Mouse (Mus musculus) midbrain, embryonic 14.5 days (tissue): ENCODE measurements around the gene Creg2. TPM values are rescaled to one million over a fixed set of nuclear protein-coding genes. Genes with fewer than 3 reads are reported as not detected.
"Not testable (repeated sequence)": the region's sequence is repeated elsewhere in the genome, so short reads cannot be mapped to it uniquely, and the experiment has no call there.

ENCODE experiments used
- ATAC-seq: fragments of 200-750 bp; cut with Nextera tagmentation; 2 replicates; pipeline ENCODE4 v1.8.0; 2017; ENCODE audit warnings: moderate number of reproducible peaks, moderate library complexity; ENCODE audit not compliant: low FRiP score, low TSS enrichment
- DNase-seq: peaks from one replicate; pipeline ENCODE4 v3.0.0-alpha.2; 2015
- H3K27ac ChIP-seq: fragments of 300-500 bp; sonication (generic); replicated peaks from 2 replicates; pipeline ENCODE4 v1.5.1; 2014; ENCODE audit warnings: mild to moderate bottlenecking, low read depth, low read length, moderate library complexity
- H3K27me3 ChIP-seq: fragments of 300-500 bp; sonication (generic); 2 replicates; pipeline ENCODE4 v1.6.1; 2014; ENCODE audit warnings: low read length, control low read depth, mixed read lengths; ENCODE audit not compliant: control insufficient read depth, insufficient read depth
- H3K36me3 ChIP-seq: fragments of 300-500 bp; sonication (generic); 2 replicates; pipeline ENCODE4 v1.6.1; 2014; ENCODE audit warnings: low read length, control low read depth; ENCODE audit not compliant: control insufficient read depth, insufficient read depth
- H3K4me1 ChIP-seq: fragments of 300-500 bp; sonication (generic); 2 replicates; pipeline ENCODE4 v1.6.1; 2014; ENCODE audit warnings: mild to moderate bottlenecking, antibody characterized with exemption, low read length, control low read depth; ENCODE audit not compliant: control insufficient read depth, insufficient read depth
- H3K4me2 ChIP-seq: fragments of 300-500 bp; sonication (generic); 2 replicates; pipeline ENCODE4 v1.6.1; 2014; ENCODE audit warnings: mild to moderate bottlenecking, low read length, moderate library complexity
- H3K4me3 ChIP-seq: fragments of 300-500 bp; sonication (generic); replicated peaks from 2 replicates; pipeline ENCODE4 v1.5.1; 2014; ENCODE audit warnings: low read depth, low read length
- H3K9ac ChIP-seq: fragments of 300-500 bp; sonication (generic); replicated peaks from 2 replicates; pipeline ENCODE4 v1.6.1; 2014; ENCODE audit warnings: mild to moderate bottlenecking, low read length, moderate library complexity
- H3K9me3 ChIP-seq: fragments of 300-500 bp; sonication (generic); 2 replicates; pipeline ENCODE4 v1.6.1; 2016; ENCODE audit warnings: low read length, control low read depth, mixed read lengths; ENCODE audit not compliant: control insufficient read depth
- WGBS: fragments of 180-500 bp; shearing (Covaris S2); extraction: QIAGEN DNeasy Blood & Tissue Kit; methylation state at CpG from one replicate; pipeline ENCODE4 v1.1.7; 2014; 5-methylcytosine and 5-hydroxymethylcytosine counted together
- polyA plus RNA-seq: library from polyadenylated mRNA; unstranded; fragments of >200 nt; fragmentation: Nextera tagmentation; extraction: Ambion mirVana; gene quantifications from 2 replicates; pipeline ENCODE4 v1.2.1, GENCODE M21; 2014

The Creg2 gene
- polyA plus RNA-seq, 1 experiment from 2014 or later, result 4.2 TPM

- not testable (repeated sequence) for H3K4me3 ChIP-seq, H3K36me3 ChIP-seq, H3K4me2 ChIP-seq, H3K27ac ChIP-seq, H3K4me1 ChIP-seq, H3K9me3 ChIP-seq, H3K27me3 ChIP-seq, ATAC-seq, H3K9ac ChIP-seq, DNase-seq
- WGBS, result 94% methylated on average over 9 of the region's 9 CpGs
These were observed 54.1 kb downstream of the Creg2 start for GRCm38 (mm10) chr1:39597135-39597534.

- Histone ChIP-seq H3K4me3 (no peak overlapping the region), H3K4me2 (no peak overlapping the region), H3K9ac (no peak overlapping the region), H3K27me3 (no peaks in the 10 kb centered on the region), H3K36me3 (no peaks in the 10 kb centered on the region), H3K27ac (no peak overlapping the region), H3K9me3 (no peaks in the 10 kb centered on the region), H3K4me1 (no peaks in the 10 kb centered on the region)
- DNase-seq (no peak), ATAC-seq (no peak)
- 87% methylated on average over 10 of the region's 10 CpGs for whole genome bisulfite sequencing
These were observed 57.4 kb downstream of the Creg2 start for GRCm38 (mm10) chr1:39593836-39594235.

- DNase-seq, result no peak
- H3K27me3 ChIP-seq, result no peaks in the 10 kb centered on the region
- H3K27ac ChIP-seq, result no peak overlapping the region
- no peak overlapping the region for H3K4me2 ChIP-seq
- WGBS, result 81% methylated on average over 4 of the region's 4 CpGs
- no peak for ATAC-seq
- no peaks in the 10 kb centered on the region for H3K4me1 ChIP-seq
- H3K9me3 ChIP-seq, result no peaks in the 10 kb centered on the region
- no peak overlapping the region for H3K4me3 ChIP-seq
- no peaks in the 10 kb centered on the region for H3K36me3 ChIP-seq
- no peak overlapping the region for H3K9ac ChIP-seq
These were observed 59.2 kb downstream of the Creg2 start for GRCm38 (mm10) chr1:39592090-39592489.

- not testable (repeated sequence) for ATAC-seq, H3K4me1 ChIP-seq, H3K36me3 ChIP-seq, H3K4me2 ChIP-seq, H3K4me3 ChIP-seq, H3K9me3 ChIP-seq, H3K9ac ChIP-seq, DNase-seq, H3K27ac ChIP-seq, H3K27me3 ChIP-seq
- 76% methylated on average over 1 of the region's 1 CpGs for WGBS
These were observed 59.7 kb downstream of the Creg2 start for GRCm38 (mm10) chr1:39591557-39591956.

GRCm38 (mm10) chr1:39590193-39590592, 61.1 kb downstream of the Creg2 start:
- Histone ChIP-seq H3K4me3 (no peak overlapping the region), H3K9me3 (no peaks in the 10 kb centered on the region), H3K9ac (no peak overlapping the region), H3K4me1 (no peaks in the 10 kb centered on the region), H3K27ac (no peak overlapping the region), H3K27me3 (no peaks in the 10 kb centered on the region), H3K36me3 (no peaks in the 10 kb centered on the region), H3K4me2 (no peak overlapping the region)
- ATAC-seq (no peak), DNase-seq (no peak)
- WGBS, result 94% methylated on average over 5 of the region's 5 CpGs

- WGBS, result 88% methylated on average over 9 of the region's 9 CpGs
- no peak for DNase-seq
- no peak for ATAC-seq
- Histone ChIP-seq H3K36me3 (no peaks in the 10 kb centered on the region), H3K27me3 (no peaks in the 10 kb centered on the region), H3K9ac (no peak overlapping the region), H3K27ac (no peak overlapping the region), H3K4me1 (no peaks in the 10 kb centered on the region), H3K9me3 (no peaks in the 10 kb centered on the region), H3K4me3 (no peak overlapping the region), H3K4me2 (no peak overlapping the region)
These were observed 65.9 kb downstream of the Creg2 start for GRCm38 (mm10) chr1:39585416-39585815.

- H3K36me3 ChIP-seq, result no peaks in the 10 kb centered on the region
- no peaks in the 10 kb centered on the region for H3K27me3 ChIP-seq
- H3K27ac ChIP-seq, result no peak overlapping the region
- ATAC-seq, result no peak
- H3K4me1 ChIP-seq, result no peaks in the 10 kb centered on the region
- H3K9me3 ChIP-seq, result no peaks in the 10 kb centered on the region
- 90% methylated on average over 9 of the region's 9 CpGs for WGBS
- H3K4me3 ChIP-seq, result no peak overlapping the region
- no peak overlapping the region for H3K4me2 ChIP-seq
- H3K9ac ChIP-seq, result no peak overlapping the region
- DNase-seq, result no peak
These were observed 68.1 kb downstream of the Creg2 start for GRCm38 (mm10) chr1:39583173-39583572.

- no peaks in the 10 kb centered on the region for H3K36me3 ChIP-seq
- H3K9me3 ChIP-seq, result no peaks in the 10 kb centered on the region
- H3K4me3 ChIP-seq, result no peak overlapping the region
- no peaks in the 10 kb centered on the region for H3K4me1 ChIP-seq
- H3K27ac ChIP-seq, result no peak overlapping the region
- ATAC-seq (no peak), DNase-seq (no peak)
- 84% methylated on average over 2 of the region's 3 CpGs for WGBS
- H3K4me2 ChIP-seq, result no peak overlapping the region
- H3K9ac ChIP-seq, result no peak overlapping the region
- no peaks in the 10 kb centered on the region for H3K27me3 ChIP-seq
These were observed 70.1 kb downstream of the Creg2 start for GRCm38 (mm10) chr1:39581215-39581614.

GRCm38 (mm10) chr1:39579139-39579538, 72.1 kb downstream of the Creg2 start:
- no peak overlapping the region for H3K9ac ChIP-seq
- H3K27me3 ChIP-seq, result no peaks in the 10 kb centered on the region
- ATAC-seq (no peak), DNase-seq (no peak)
- no peak overlapping the region for H3K4me3 ChIP-seq
- H3K4me1 ChIP-seq, result peaks cover 15% of the 10 kb centered on the region
- no peak overlapping the region for H3K27ac ChIP-seq
- WGBS, result 84% methylated on average over 6 of the region's 6 CpGs
- no peak overlapping the region for H3K4me2 ChIP-seq
- H3K9me3 ChIP-seq, result no peaks in the 10 kb centered on the region
- H3K36me3 ChIP-seq, result no peaks in the 10 kb centered on the region
